Mouse (Mus musculus) bone marrow, adult 2 months (tissue): ENCODE measurements around the gene Gsg1l2. TPM values are rescaled to one million over a fixed set of nuclear protein-coding genes. Genes with fewer than 3 reads are reported as not detected.

Experiments used
- H3K27ac ChIP-seq: fragments of 200-500 bp; 2 replicates; pipeline ENCODE4 v1.5.1; 2012; ENCODE audit warnings: low read depth, mild to moderate bottlenecking, control low read depth, inconsistent platforms, low read length; ENCODE audit not compliant: control insufficient read depth, poor library complexity, insufficient read depth
- H3K4me1 ChIP-seq: fragments of 200-500 bp; 2 replicates; pipeline ENCODE4 v1.6.1; 2011; ENCODE audit warnings: low read length; ENCODE audit not compliant: control insufficient read depth, insufficient read depth
- H3K4me3 ChIP-seq: fragments of 200-500 bp; replicated peaks from 2 replicates; pipeline ENCODE3; 2011; ENCODE audit warnings: mild to moderate bottlenecking, low read depth, low read length, control low read depth; ENCODE audit not compliant: control insufficient read depth
- CTCF ChIP-seq: fragments of 200-500 bp; IDR thresholded peaks from 2 replicates; pipeline ENCODE4 v1.5.1; 2011; ENCODE audit warnings: low read length, control low read depth; ENCODE audit not compliant: control insufficient read depth, insufficient read depth
- POLR2A ChIP-seq: fragments of 200-500 bp; IDR thresholded peaks from 2 replicates; pipeline ENCODE4 v1.6.1; 2011; ENCODE audit warnings: low read depth, mild to moderate bottlenecking, control low read depth, low read length, borderline replicate concordance; ENCODE audit not compliant: control insufficient read depth
- WGBS: fragments of 180-500 bp; shearing (Covaris S2); methylation state at CpG from one replicate; pipeline ENCODE4 v1.1.7; 2018; 5-methylcytosine and 5-hydroxymethylcytosine counted together
- polyA plus RNA-seq: library from polyadenylated mRNA; stranded (reverse); fragments of >200 nt; gene quantifications from 2 replicates; pipeline ENCODE4 v1.2.4, GENCODE M21; 2011; ENCODE audit warnings: low replicate concordance; ENCODE audit not compliant: missing spikeins, insufficient read depth, insufficient read length

Gene Gsg1l2
- polyA plus RNA-seq, 1 experiment = not detected

DNA sequence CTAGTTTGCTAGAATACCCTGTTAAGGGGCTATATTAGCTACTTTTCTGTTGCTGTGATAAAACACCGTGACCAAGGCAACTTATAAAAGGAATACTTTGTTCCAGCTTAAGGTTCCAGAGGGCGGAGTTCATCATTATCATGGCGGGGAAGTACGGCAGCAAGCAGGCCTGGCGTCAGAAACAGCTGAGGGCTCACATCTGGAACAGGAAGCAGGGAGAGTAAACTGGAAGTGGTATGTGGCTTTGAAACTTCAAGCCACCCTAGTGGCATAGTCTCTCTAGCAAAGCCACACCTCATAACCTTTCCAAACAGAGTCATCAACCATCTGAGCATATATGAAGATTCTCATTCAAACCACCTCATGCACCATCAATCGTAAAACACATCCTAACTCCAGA is 55.1 kb downstream of the Gsg1l2 start:
- Histone ChIP-seq H3K4me3 (no peak overlapping the region), H3K27ac (no peak overlapping the region), H3K4me1 (no peaks in the 10 kb centered on the region)
- WGBS = 52% methylated on average over 6 of the region's 6 CpGs
- TF ChIP-seq POLR2A = no peak

DNA sequence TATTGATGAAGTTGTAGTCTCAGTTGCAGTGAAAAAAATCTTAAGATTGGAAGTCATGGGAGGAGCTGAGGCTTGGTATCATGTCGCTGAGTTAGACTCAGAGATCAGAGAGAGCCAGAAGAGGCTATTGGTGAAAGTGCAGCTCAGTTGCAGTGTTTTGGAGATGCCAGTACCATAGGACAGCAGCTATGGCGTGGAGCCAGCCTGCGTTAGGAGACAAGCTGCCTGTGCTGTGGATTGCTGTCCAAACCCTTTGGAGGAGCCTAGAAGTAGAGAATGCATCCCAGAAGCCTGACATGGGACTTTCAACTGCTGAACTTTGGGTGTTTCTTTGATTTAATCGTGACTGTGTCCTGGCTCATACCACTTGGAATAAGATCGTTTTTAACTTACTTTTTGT is 57.4 kb downstream of the Gsg1l2 start:
- H3K4me3 ChIP-seq = no peak overlapping the region
- WGBS = 71% methylated on average over 5 of the region's 5 CpGs

DNA sequence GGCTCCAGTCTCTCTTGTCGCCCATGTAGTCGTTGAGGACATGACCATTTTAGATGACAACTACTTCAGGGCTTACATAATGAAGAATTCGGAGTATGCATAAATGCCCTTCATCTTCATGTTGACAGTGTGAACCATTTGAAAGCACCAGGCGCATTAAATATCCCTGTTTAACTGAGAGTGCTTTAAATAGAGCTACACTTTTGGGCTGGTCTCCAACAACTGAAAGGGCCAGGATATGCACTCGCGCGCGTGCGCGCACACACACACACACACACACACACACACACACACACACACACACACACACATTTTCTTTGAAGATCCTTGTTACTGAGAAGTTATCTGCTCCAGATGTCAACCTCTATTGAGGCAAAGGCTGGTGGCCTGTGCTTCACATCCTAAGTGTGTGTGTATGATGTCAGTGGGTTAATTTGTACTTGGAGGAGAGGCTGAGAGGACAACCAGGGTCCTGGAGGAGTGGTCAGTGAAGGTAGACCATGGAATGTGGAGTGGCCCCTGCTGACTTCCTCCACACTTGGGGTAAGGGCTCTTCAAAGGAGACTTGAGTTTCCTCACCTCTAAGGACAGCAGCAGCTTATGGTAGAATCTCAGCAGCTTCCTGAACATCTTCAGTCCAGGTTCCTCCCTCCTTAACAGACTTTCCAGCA is 61.1 kb downstream of the Gsg1l2 start:
- TF ChIP-seq POLR2A (no peak), CTCF (no peak)
- Histone ChIP-seq H3K27ac (no peak overlapping the region), H3K4me1 (no peaks in the 10 kb centered on the region), H3K4me3 (no peak overlapping the region)
- 88% methylated on average over 10 of the region's 10 CpGs for WGBS

More for the DNA sequence above, 57.4 kb downstream of the Gsg1l2 start:
- no peak overlapping the region for H3K27ac ChIP-seq
- no peaks in the 10 kb centered on the region for H3K4me1 ChIP-seq
- TF ChIP-seq POLR2A = no peak

Other genes with a start within 250 kb of the Gsg1l2 start
- not detected in 2 replicates for gene Rcvrn, start 79.3 kb upstream of the Gsg1l2 start, polyA plus RNA-seq
- gene Glp2r, start 3.5 kb upstream of the Gsg1l2 start, polyA plus RNA-seq = not detected in 2 replicates
- gene Dhrs7c, start 23.6 kb downstream of the Gsg1l2 start, polyA plus RNA-seq = not detected in 2 replicates
- gene Usp43, start 147.5 kb downstream of the Gsg1l2 start, polyA plus RNA-seq = not detected in 2 replicates
- not detected in 2 replicates for gene Cfap52, start 191.0 kb downstream of the Gsg1l2 start, polyA plus RNA-seq
- 13.0 and 20.1 TPM in 2 replicates for gene Stx8, start 191.6 kb downstream of the Gsg1l2 start, polyA plus RNA-seq